Mouse (Mus musculus): ENCODE measurements at regions not wholly inside any gene's neighbourhood (a gene's known extent, or its start where the extent isn't known, plus 50 kb on each side); places are given as distances from the start of the nearest gene placed in this dataset.

- DNase-seq (ENCODE audit: inconsistent age in 2 of 2, low spot score in 1 of 2), result no peak
Measured at GRCm38 (mm10) chr8:92071305-92072253, 269.7 kb upstream of the Irx3 start.

GRCm38 (mm10) chr8:92070704-92071103 is 268.8 kb upstream of the Irx3 start:
- no peak for DNase-seq (ENCODE audit: inconsistent age in 2 of 2, low spot score in 1 of 2)

GRCm38 (mm10) chr8:92066435-92066834 is 264.6 kb upstream of the Irx3 start:
- DNase-seq (ENCODE audit: inconsistent age in 2 of 2, low spot score in 1 of 2), result no peak

- no peak for DNase-seq (ENCODE audit: inconsistent age in 2 of 2, low spot score in 1 of 2)
Measured at GRCm38 (mm10) chr8:92065554-92066239, 263.8 kb upstream of the Irx3 start.

- peak in 1 of 2 experiments; percentile 26 for DNase-seq (ENCODE audit: inconsistent age in 2 of 2, low spot score in 1 of 2)
Measured at GRCm38 (mm10) chr8:92064971-92065370, 263.1 kb upstream of the Irx3 start.

GRCm38 (mm10) chr8:92064175-92064821 is 262.4 kb upstream of the Irx3 start:
- DNase-seq (ENCODE audit: inconsistent age in 2 of 2, low spot score in 1 of 2), result no peak

- DNase-seq (ENCODE audit: inconsistent age in 2 of 2, low spot score in 1 of 2), result no peak
Measured at GRCm38 (mm10) chr8:92063333-92063732, 261.5 kb upstream of the Irx3 start.

GRCm38 (mm10) chr8:92059471-92059870 is 257.6 kb upstream of the Irx3 start:
- no peak for DNase-seq (ENCODE audit: inconsistent age in 2 of 2, low spot score in 1 of 2)

GRCm38 (mm10) chr8:92058953-92059352 is 257.1 kb upstream of the Irx3 start:
- DNase-seq (ENCODE audit: inconsistent age in 2 of 2, low spot score in 1 of 2), result no peak

GRCm38 (mm10) chr8:92057857-92058256 is 256.0 kb upstream of the Irx3 start:
- no peak for DNase-seq (ENCODE audit: inconsistent age in 2 of 2, low spot score in 1 of 2)

GRCm38 (mm10) chr8:92055590-92055989 is 253.7 kb upstream of the Irx3 start:
- DNase-seq (ENCODE audit: inconsistent age in 2 of 2, low spot score in 1 of 2), result no peak

GRCm38 (mm10) chr8:92044695-92045094 is 242.8 kb upstream of the Irx3 start:
- no peak for DNase-seq (ENCODE audit: inconsistent age in 2 of 2, low spot score in 1 of 2)

GRCm38 (mm10) chr8:92042951-92043350 is 241.1 kb upstream of the Irx3 start:
- no peak for DNase-seq (ENCODE audit: inconsistent age in 2 of 2, low spot score in 1 of 2)

- no peak for DNase-seq (ENCODE audit: inconsistent age in 2 of 2, low spot score in 1 of 2)
Measured at GRCm38 (mm10) chr8:92029954-92030353, 228.1 kb upstream of the Irx3 start.

GRCm38 (mm10) chr8:92029516-92029915 is 227.6 kb upstream of the Irx3 start:
- no peak for DNase-seq (ENCODE audit: inconsistent age in 2 of 2, low spot score in 1 of 2)

GRCm38 (mm10) chr8:92028308-92028707 is 226.4 kb upstream of the Irx3 start:
- no peak for DNase-seq (ENCODE audit: inconsistent age in 2 of 2, low spot score in 1 of 2)

GRCm38 (mm10) chr8:92024133-92024532 is 222.3 kb upstream of the Irx3 start:
- DNase-seq (ENCODE audit: inconsistent age in 2 of 2, low spot score in 1 of 2), result no peak

GRCm38 (mm10) chr8:92021521-92021920 is 219.7 kb upstream of the Irx3 start:
- DNase-seq (ENCODE audit: inconsistent age in 2 of 2, low spot score in 1 of 2), result no peak

- no peak for DNase-seq (ENCODE audit: inconsistent age in 2 of 2, low spot score in 1 of 2)
Measured at GRCm38 (mm10) chr8:92014704-92015103, 212.8 kb upstream of the Irx3 start.

GRCm38 (mm10) chr8:92013183-92013582 is 211.3 kb upstream of the Irx3 start:
- DNase-seq (ENCODE audit: inconsistent age in 2 of 2, low spot score in 1 of 2), result no peak

GRCm38 (mm10) chr8:92010412-92010811 is 208.5 kb upstream of the Irx3 start:
- DNase-seq (ENCODE audit: inconsistent age in 2 of 2, low spot score in 1 of 2), result peak; percentile 14 to 44
